Mouse (Mus musculus): ENCODE results near the gene Gm7534.

GRCm38 (mm10) chr4:134186268-134186667 lies 16.5 kb downstream of the Gm7534 start:
- TF ChIP-seq CTCF (IDR thresholded peaks at IDR 0.05; ENCODE audit: borderline replicate concordance, insufficient read depth, low read depth, low read length) (no peak), POLR2A (IDR thresholded peaks at IDR 0.05; ENCODE audit: borderline replicate concordance, insufficient read depth, low read length) (no peak)

Measured in cerebellum, adult 2 months (tissue).